Mouse (Mus musculus) heart, postnatal 4 days (tissue): ENCODE data around the gene Aagab. TPM values are rescaled to one million over a fixed set of nuclear protein-coding genes. Genes with fewer than 3 reads are reported as not detected.

Experiments
- DNase-seq: peaks from one replicate; pipeline ENCODE4 v3.0.0; 2021
- total RNA-seq, 2 experiments: library from RNA; stranded (reverse); gene quantifications; 2 replicates each; pipeline ENCODE4 v1.2.3; 2021

Aagab gene
- total RNA-seq, 2 experiments from 2014 or later: 18.7 to 22.7 TPM

- DNase-seq: no peak
Measured at GRCm38 (mm10) chr9:63608006-63608405, 5.5 kb downstream of the Aagab start.

GRCm38 (mm10) chr9:63609246-63609645 is 6.8 kb downstream of the Aagab start:
- DNase-seq: no peak

- DNase-seq: no peak
Measured at GRCm38 (mm10) chr9:63609776-63610175, 7.3 kb downstream of the Aagab start.

DNA sequence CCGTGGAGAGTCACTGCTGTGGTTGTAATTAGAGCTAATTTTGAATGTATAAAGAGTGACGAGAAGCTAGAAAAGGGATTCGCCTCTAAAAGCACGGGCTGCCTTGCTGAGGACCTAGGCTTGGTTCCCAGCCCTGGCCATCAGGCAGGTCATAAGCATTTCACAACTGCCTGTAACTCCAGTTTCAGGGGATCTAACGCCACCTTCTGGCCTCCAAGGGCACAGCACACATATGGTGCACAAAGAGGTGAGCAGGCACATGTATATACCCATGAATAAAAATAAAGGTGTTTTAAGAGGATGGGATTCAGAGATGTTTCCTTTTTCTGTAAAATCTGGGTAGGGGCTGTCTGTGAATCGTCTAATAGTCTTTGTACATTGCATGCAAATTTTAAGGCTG is 7.8 kb downstream of the Aagab start:
- no peak for DNase-seq

GRCm38 (mm10) chr9:63610841-63611366 is 8.4 kb downstream of the Aagab start:
- peak; percentile 63 for DNase-seq

- DNase-seq: no peak
Measured at GRCm38 (mm10) chr9:63611967-63612366, 9.5 kb downstream of the Aagab start.

DNA sequence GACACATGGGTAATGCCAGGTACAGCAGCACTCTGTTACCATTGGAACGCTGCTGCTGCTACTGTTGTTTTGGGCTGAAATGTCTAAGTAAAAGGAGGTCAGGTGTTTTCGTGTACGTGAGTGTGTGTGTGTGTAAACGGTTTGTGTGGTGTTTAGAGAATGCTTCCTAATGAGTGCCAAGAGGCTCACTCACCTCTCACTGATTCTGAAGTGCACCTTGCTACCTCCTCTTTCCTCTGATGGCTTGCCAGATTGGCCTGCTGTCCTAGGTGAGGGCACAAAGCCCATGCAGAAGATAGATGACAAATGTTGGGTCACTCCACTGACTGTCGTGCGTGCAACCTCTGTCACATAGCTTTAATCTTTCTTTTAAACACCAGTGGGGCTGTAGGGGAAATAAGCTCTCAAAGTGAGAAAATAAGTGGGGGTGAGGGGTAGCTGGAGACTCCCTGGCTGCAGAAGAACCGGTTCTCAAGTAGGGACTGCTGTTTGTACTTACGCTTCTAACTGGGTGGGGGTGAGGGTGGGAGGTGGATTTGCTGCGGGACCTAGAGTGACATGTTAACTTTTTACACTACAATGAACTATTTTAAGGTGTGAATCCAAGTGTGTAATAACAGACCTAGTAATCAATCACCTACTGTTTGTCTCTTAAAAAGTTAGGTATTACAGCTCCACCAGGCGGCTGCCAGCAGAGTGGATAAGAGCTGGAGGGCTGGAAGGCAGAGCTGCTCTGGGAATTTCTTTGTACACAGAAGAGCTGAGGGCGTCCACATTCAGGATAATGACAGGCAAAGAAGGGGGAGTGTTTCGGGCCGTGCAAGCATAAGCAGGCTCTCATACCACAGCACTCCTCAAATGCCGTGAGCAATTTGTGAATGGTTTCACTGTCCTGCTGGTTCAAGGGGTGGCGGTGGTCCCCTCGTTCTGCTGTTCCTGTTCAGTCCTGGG is 10.4 kb downstream of the Aagab start:
- DNase-seq: peak; percentile 29

DNA sequence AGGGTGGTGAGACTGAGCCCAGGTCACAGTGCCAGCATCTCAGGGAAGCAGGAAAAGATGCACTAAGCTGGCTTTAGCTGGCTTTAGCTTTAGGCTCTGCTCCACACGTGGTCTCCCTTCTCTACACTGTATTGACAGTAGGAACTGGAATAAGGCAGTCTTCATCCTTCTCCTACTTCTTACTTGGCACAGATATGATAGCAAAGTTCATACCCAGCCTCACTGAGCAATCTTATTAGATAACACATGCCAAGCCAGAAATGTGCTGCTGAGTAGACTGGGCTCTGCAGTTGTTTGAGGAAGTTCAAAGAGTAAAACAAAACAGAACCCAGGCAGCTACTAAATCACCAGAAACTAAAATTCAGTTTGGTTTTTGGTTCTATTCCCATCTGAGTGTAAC is 11.1 kb downstream of the Aagab start:
- no peak for DNase-seq

DNA sequence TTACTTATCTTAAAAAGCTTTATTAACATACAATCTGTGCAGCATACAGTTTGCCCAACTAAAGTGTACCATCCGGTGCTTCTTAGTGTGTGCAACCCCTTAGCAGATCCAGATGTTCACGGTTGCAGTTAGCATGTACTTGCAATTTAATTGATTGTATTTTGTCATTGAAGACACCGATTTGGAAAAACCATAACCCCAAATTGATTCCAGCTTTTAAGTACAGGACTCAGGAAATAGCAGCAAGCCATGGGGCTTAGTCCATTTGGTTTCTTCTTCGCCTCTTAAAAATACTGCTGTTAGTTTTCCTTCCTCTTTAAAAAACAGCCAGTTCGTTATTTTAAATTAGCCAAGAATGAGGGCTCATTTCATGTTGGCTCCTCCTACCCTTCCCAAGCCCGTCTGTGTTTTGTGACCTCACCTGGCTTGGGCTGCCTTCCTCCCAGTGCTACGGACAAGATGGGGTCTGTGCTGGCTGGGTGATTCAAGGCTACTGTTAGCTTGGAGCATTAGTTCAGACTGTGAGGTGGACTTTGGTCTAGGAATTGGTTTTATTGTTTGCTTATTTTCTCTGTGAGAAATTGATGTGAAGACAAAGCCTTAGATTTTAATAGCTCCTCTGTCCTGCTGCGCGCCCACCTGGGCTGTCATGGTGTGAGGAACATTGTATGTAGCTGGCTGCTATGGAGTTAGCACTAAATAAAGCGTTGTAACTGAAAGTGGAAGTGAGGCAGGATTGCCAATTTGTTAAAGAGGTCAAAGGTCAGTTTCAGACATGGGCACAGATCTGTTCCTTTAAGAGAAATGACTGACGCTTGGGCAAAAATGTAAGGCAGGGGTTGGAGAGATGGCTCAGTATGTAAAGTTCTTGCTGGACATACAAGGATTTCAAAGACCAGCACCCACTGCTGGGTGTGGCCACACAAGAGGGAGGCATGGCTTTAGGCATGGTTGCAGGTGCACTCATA is 11.8 kb downstream of the Aagab start:
- no peak for DNase-seq

- DNase-seq: no peak
Measured at GRCm38 (mm10) chr9:63617967-63618366, 15.5 kb downstream of the Aagab start.

DNA sequence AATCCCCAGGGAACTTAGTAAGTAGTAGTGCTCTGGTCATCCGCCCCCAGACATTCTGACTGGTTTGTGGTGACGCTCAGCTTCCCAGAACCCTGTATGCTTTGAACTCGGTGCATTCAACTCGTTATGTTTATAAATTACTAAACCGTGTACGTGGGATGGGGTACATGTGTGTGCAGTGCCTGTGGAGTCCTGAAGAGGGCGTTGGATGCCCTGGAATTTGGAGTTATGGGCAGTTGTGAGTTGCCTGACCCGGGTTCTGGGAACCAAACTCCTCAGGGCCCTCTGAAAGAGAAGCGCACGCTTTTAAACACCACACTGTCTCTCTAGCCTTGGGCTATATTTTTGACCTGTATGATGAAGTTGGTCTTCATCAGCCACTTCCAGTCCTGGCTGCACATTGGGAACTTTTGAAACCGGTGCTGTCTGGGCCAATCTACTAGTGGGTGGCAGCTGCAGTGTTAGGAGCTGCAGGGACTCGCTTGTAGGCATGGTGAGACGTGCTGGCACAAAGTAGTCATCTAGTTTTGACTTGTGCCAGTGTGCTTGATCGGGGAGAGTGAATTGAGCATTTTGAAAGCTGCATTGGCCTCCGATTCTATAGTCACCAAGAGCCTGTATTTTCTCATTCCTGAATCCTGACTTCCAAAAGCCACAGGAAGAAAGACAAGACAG is 21.6 kb downstream of the Aagab start:
- DNase-seq: no peak

GRCm38 (mm10) chr9:63625090-63625756 is 22.8 kb downstream of the Aagab start:
- no peak for DNase-seq

GRCm38 (mm10) chr9:63632045-63632444 is 29.6 kb downstream of the Aagab start:
- no peak for DNase-seq

- DNase-seq: no peak
Measured at GRCm38 (mm10) chr9:63632924-63633323, 30.5 kb downstream of the Aagab start.

DNA sequence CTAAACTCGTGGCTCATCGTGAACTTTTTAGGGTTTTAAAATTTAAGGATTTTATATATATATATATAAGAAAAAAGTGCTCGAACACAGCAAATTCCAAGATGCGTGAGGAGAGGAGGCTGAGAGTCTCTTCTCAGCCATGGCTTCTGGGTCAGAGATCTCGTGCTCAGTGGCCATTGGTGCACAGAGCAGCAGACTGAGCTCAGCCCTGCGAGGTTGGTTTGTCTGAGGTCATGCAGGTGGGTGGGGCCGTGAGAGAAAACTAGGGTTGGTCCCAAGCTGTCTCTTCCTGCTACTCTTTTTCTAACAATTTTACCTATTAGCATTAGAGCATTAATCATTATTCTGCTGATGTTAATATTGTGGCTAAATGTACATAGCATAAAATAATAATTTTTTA is 30.9 kb downstream of the Aagab start:
- DNase-seq: no peak

GRCm38 (mm10) chr9:63636113-63636512 is 33.7 kb downstream of the Aagab start:
- no peak for DNase-seq

DNA sequence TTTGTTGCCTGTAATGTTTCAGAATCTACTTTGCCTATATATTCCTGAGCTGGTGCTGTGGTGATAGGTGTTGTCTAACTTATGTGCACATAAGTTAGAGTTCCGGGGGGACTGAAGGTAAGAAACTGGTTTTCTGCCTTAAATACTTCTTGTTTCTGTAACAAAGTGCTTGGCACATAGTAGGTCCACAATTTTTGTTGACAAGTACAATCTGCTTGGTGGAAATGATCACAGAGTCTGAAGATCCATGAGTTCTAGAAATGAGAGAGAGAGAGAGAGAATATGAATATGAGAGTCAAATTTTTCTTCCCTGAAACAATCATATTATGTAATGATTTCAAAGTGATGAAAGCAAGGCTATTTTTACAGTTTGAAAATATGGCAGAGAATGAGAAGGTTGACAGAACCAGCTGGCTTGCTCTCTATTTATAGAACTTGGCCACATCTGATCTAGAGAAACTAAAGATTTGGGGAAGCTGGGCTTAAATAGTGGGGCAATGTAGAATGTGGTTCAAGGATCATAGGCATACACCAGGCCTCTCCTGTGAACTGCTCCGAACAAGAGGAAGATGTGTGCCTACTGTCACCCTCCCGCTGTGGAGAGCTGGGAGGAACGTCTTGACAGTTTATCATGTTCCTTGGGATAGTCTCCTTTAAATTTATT is 39.7 kb downstream of the Aagab start:
- no peak for DNase-seq

DNA sequence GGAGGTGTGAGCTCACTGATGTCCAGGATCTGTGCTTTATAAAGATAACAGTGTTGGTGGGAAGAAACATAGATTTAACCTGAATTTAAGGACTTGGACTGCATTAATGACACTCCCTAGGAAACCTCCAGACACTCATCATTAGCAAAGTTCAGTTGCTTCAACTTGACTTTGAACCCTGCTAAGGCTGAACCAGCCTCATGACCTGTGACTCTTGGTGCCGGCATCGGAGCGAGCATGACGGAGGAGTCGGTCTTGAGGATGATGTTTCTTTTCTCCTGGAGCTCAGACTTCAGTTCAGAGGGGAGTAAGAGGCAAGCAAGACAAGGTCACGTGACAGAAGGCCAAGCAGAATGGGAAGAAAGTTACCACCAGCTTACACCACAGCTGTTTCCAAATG is 41.6 kb downstream of the Aagab start:
- no peak for DNase-seq

GRCm38 (mm10) chr9:63645084-63645483 is 42.6 kb downstream of the Aagab start:
- DNase-seq: no peak

GRCm38 (mm10) chr9:63647581-63648519 is 45.4 kb downstream of the Aagab start:
- DNase-seq: no peak
